Mouse (Mus musculus) cerebellum, adult 2 months (tissue): ENCODE measurements around the gene Capn3. TPM values are rescaled to one million over a fixed set of nuclear protein-coding genes. Genes with fewer than 3 reads are reported as not detected.

Experiments
- DNase-seq, 2 experiments: peaks; one replicate each; pipeline ENCODE4 v3.0.0; 2021
- H3K27ac ChIP-seq: fragments of 200-500 bp; 2 replicates; pipeline ENCODE4 v1.5.1; 2012; ENCODE audit warnings: low read length, control low read depth, inconsistent platforms; ENCODE audit not compliant: insufficient read depth
- H3K27me3 ChIP-seq: fragments of 200-500 bp; 2 replicates; pipeline ENCODE4 v1.6.1; 2012; ENCODE audit warnings: inconsistent platforms, mild to moderate bottlenecking, low read length, moderate library complexity; ENCODE audit not compliant: control insufficient read depth, insufficient read depth
- H3K4me1 ChIP-seq: fragments of 200-500 bp; 2 replicates; pipeline ENCODE4 v1.6.1; 2011; ENCODE audit warnings: low read length; ENCODE audit not compliant: control insufficient read depth, insufficient read depth
- H3K4me3 ChIP-seq: fragments of 200-500 bp; replicated peaks from 2 replicates; pipeline ENCODE3; 2011; ENCODE audit warnings: mild to moderate bottlenecking, low read depth, low read length, control low read depth; ENCODE audit not compliant: insufficient read depth
- CTCF ChIP-seq: fragments of 200-500 bp; IDR thresholded peaks from 2 replicates; pipeline ENCODE4 v1.5.1; 2011; ENCODE audit warnings: low read depth, mild to moderate bottlenecking, control low read depth, low read length, moderate library complexity, borderline replicate concordance; ENCODE audit not compliant: insufficient read depth
- POLR2A ChIP-seq: fragments of 200-500 bp; IDR thresholded peaks from 2 replicates; pipeline ENCODE4 v1.6.1; 2011; ENCODE audit warnings: low read length, control low read depth, borderline replicate concordance; ENCODE audit not compliant: insufficient read depth
- WGBS: fragments of 180-500 bp; shearing (Covaris S2); methylation state at CpG from one replicate; pipeline ENCODE4 v1.1.7; 2018; 5-methylcytosine and 5-hydroxymethylcytosine counted together
- polyA plus RNA-seq: library from polyadenylated mRNA; depleted of rRNA; stranded (reverse); fragments of >200 nt; gene quantifications from 2 replicates; pipeline ENCODE4 v1.2.3, GENCODE M21; 2012; rRNA removed

Gene Capn3
- polyA plus RNA-seq, result 1.4 and 1.7 TPM in 2 replicates

DNA sequence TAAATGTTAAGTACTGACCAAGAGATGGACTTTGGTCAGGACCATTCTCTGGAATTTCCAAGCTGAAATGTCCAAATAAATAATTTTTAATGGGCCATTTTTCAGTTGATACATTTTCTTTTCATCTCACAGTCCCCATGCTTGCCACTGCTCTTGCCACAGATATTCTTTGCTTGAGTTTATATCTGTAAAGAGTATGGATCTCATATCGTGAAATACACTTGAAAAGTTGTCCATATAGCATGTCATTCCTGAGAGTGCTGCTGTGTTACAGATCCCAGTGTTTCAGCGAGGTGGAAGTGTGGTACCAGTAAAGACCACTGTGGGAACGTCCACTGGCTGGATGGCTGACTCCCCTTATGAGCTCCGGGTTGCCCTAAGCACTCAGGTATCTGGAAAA is at the start of gene Capn3:
TSS of gene Capn3 (plus strand) at position 301 of the 400 bp plus-strand sequence.
- Histone ChIP-seq H3K4me3 (no peak within 1 kb of the TSS), H3K4me1 (no peaks in the 10 kb centered on the region), H3K27ac (no peak within 1 kb of the TSS), H3K27me3 (no peaks in the 10 kb centered on the region)
- no peak for TF ChIP-seq POLR2A
- TF ChIP-seq CTCF, result no peak
- 78% methylated on average over 4 of the region's 4 CpGs for WGBS
- no peak for DNase-seq

DNA sequence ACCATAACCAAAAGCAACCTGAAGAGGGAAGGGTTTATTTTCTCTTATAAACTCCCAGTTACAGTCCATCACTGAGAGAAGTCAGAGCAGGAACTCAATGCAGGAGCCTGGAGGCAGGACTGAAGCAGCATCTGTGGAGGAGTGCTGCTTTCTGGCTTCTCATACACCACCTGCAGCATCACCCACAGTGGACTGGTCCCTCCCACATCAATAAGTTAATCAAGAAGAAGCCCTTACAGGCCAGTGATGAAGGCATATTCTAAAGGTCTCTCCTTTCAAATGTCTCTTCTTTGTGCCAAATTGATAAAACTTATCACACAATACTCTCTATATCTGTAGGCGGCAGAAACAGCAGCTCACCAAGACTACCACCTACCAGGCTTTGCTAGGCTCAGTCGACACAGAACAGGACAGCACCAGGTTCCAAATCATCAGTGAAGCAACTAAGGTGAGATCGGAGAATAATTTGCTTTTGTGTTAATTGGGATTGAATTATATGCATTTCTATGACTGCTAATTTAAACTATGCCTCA is 44.7 kb upstream of the Capn3 start:
- no peak for DNase-seq
- TF ChIP-seq POLR2A, result no peak
- no peak for TF ChIP-seq CTCF
- WGBS, result 92% methylated on average over 3 of the region's 3 CpGs
- Histone ChIP-seq H3K4me1 (peaks cover 7% of the 10 kb centered on the region; the same call in 1 of the 2 replicates), H3K27ac (no peak overlapping the region), H3K4me3 (no peak overlapping the region), H3K27me3 (no peaks in the 10 kb centered on the region)

DNA sequence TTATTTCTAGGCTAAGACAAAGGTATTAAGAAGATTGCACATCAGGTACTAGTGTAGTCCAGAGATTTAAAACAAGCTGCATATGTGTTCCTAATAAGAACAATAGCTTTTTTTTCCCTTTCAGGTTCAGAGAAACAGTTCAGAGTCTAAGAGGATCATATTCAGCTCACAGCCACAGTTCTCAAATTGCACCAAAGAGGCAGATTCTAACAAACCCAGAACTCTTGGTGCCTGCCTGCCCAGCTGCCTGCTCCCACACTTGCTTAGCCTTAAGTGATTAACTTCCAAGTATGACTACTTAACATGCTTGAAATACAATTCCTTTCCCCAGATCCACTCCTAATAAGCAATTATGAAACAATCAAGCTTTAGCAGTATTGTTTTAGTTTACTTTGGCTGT is 41.7 kb upstream of the Capn3 start:
- DNase-seq, result no peak
- Histone ChIP-seq H3K27ac (peak overlapping the region; percentile 38; the same call in 1 of the 2 replicates), H3K27me3 (no peaks in the 10 kb centered on the region), H3K4me3 (no peak overlapping the region), H3K4me1 (peaks cover 9% of the 10 kb centered on the region; the same call in 1 of the 2 replicates)
- TF ChIP-seq POLR2A (no peak), CTCF (no peak)

DNA sequence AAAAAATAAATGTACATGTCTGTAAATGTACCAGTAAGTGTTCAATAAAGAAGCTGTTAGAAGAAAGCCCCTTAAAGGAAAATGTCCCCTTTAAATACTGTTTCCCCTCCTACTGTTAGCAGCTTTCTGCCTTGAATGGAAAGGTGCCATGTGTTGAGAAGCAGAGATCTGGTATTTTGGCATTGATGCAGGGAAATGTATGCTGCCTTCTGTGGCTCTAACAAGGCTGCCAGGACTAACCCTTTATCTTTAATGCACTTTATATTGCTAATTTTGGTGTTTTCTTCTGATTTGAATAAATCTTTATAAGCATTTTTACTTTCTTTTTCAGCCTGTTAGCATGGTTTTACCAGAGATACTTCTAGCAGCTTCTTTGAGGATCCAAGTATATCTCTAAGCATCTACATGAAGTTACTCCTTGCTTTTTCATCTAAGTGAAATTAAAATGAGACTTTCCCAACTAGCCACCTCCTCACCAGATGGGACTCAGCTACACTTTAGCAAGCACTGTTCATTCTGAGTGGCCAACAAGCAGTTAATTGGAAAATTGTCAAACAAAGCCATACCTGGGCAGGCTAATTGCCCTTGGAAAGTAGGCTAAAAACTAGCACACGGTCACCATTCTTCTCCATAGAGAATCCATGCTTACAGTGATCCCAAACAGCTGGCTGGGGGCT is 40.9 kb upstream of the Capn3 start:
- Histone ChIP-seq H3K4me1 (peaks cover 9% of the 10 kb centered on the region; the same call in 1 of the 2 replicates), H3K4me3 (no peak overlapping the region), H3K27me3 (no peaks in the 10 kb centered on the region), H3K27ac (peak overlapping the region; percentile 15; the same call in 1 of the 2 replicates)
- WGBS, result 7% methylated on average over 1 of the region's 1 CpGs
- no peak for TF ChIP-seq POLR2A
- no peak for TF ChIP-seq CTCF
- DNase-seq, result peak; percentile 28 to 84

DNA sequence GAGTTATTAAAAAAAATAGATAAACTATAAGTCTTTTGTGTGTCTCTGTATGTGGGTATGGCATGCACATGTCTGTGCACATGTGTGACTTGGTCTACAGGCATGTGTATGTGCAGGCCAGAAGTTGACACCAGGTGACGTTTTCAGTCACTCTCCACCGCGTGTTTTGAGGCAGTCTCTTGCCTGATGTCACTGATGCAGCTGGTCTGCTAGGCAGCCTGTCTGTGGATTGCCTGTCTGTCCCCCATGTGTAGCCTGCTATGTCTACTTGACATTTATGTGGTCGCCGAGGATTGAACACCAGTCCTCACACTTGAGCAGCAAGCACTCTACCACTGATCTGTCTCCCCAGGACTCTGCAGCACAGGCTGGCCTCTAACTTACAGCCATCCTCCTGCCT is 31.4 kb upstream of the Capn3 start:
- WGBS, result 89% methylated on average over 5 of the region's 5 CpGs
- no peak overlapping the region for H3K27ac ChIP-seq
- H3K27me3 ChIP-seq, result no peaks in the 10 kb centered on the region
- DNase-seq, result no peak
- H3K4me1 ChIP-seq, result no peaks in the 10 kb centered on the region
- TF ChIP-seq POLR2A (no peak), CTCF (no peak)
- no peak overlapping the region for H3K4me3 ChIP-seq

DNA sequence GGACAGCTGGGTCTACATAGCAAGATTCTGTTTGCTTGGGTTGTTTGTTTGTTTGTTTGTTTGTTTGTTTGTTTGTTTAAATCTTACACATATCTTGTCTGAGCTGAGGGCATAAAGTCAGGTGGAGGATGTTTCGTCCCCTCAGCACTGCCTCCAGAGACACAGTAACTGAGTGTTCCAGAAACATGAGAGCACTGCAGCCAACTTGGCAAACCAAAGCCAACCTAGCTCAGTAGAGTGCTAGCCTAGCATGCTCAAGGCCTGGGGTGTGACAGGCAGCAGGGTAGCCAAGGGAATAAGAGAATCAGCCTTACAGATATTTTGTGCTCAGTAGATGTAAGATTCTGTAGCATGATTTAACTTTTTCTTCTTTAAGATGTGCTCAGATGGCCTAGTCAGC is 11.3 kb upstream of the Capn3 start:
- H3K27me3 ChIP-seq, result no peaks in the 10 kb centered on the region
- no peak for DNase-seq
- H3K27ac ChIP-seq, result no peak overlapping the region
- no peak for TF ChIP-seq CTCF
- no peak for TF ChIP-seq POLR2A
- H3K4me1 ChIP-seq, result no peaks in the 10 kb centered on the region
- 82% methylated on average over 1 of the region's 1 CpGs for WGBS
- no peak overlapping the region for H3K4me3 ChIP-seq

DNA sequence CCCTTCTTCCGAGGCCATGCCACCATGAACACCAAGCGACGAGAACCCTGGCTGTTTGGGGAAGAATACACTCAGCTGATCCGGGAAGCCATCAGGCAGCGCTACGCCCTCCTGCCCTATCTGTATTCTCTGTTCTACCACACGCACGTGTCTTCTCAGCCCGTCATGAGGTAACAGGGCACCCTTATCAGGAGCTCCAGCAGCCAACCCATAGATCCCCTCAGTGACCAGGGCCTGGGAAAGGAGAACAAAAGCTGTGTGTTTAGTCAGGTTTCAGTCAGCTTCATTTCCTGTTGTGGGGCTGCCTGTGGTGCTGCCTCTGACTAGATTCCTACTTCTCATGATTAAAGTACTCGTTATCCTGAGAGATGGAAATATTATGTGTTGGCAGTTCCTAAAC is 9.4 kb upstream of the Capn3 start:
- Histone ChIP-seq H3K27ac (no peak overlapping the region), H3K27me3 (no peaks in the 10 kb centered on the region), H3K4me3 (no peak overlapping the region), H3K4me1 (no peaks in the 10 kb centered on the region)
- DNase-seq, result no peak
- TF ChIP-seq CTCF, result no peak
- no peak for TF ChIP-seq POLR2A
- 84% methylated on average over 10 of the region's 10 CpGs for WGBS

DNA sequence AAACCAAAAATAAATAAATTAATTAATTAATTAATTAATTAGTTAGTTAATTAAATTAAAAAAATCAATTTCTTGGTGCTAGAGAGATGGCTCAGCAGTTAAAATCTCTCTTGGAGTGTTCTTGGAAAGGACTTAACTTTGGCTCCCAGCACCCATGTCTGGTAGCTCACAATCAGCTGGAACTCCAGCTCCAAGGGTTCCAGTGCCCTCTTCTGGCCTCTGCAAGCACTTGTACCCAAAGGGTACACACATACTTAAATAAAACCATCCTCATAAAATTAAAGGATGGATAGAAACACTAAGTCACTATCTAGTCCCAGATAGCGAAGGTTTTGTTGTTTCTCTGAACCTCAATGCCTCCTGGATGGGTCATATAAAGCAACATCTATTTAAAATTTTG is 8.5 kb upstream of the Capn3 start:
- TF ChIP-seq CTCF, result no peak
- no peak for TF ChIP-seq POLR2A
- WGBS, result 98% methylated on average over 1 of the region's 1 CpGs

More for the DNA sequence above, 8.5 kb upstream of the Capn3 start:
- no peaks in the 10 kb centered on the region for H3K27me3 ChIP-seq
- H3K4me3 ChIP-seq, result no peak overlapping the region
- no peak for DNase-seq
- H3K27ac ChIP-seq, result no peak overlapping the region
- H3K4me1 ChIP-seq, result no peaks in the 10 kb centered on the region
